Mouse (Mus musculus): ENCODE data around the gene Tbc1d1.
"Not testable (repeated sequence)": the region's sequence is repeated elsewhere in the genome, so short reads cannot be mapped to it uniquely, and the experiment has no call there.

The Tbc1d1 gene

GRCm38 (mm10) chr5:64351968-64352367, 195.9 kb downstream of the Tbc1d1 start:
- DNase-seq (ENCODE audit: low read depth, low spot score): peak; percentile 59

DNA sequence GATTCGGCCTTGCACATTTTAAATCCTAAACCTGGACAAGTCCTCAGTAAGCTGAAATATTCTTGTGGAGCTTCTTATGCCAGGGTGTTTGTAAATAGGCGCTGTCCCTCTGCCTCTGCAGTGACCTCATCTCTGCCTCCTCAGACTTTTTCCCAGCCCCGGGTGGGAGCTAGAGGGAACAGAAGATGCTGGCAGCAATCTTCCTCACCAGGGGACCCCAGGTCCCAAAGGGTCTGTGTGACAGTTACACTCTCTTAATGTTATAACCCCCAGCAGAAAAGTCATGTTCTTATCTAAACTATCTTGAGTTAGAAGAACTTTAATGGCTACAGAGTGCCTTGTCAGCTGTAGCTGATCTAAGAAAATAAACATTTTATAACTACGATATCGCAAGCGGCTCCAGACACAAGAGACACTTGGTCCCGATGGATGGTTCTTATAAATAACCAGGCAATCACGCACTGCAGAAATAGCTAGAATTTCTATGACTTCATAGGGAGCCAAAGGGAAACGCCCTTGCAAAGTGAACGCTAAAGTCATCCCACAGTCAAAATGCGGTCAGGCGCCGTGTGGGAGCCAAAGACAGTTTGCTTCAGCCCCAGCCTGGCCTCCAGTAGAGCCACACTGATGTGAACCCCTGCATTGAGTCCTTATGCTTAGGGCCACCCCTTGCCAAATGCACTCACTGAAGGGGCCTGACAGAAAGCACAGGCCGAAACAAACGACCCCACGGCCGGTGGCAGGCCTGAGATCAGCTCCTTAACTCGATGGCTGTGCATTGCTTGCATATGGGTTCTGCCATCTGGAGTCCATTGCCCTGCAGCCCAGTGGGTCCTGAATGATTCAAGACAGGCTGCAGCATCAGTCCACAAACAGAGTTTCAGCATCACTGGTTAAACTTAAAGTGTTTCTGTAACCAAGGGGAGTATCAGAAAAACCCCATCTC, 202.8 kb downstream of the Tbc1d1 start:
- no peak for DNase-seq (ENCODE audit: low read depth, low spot score)

DNA sequence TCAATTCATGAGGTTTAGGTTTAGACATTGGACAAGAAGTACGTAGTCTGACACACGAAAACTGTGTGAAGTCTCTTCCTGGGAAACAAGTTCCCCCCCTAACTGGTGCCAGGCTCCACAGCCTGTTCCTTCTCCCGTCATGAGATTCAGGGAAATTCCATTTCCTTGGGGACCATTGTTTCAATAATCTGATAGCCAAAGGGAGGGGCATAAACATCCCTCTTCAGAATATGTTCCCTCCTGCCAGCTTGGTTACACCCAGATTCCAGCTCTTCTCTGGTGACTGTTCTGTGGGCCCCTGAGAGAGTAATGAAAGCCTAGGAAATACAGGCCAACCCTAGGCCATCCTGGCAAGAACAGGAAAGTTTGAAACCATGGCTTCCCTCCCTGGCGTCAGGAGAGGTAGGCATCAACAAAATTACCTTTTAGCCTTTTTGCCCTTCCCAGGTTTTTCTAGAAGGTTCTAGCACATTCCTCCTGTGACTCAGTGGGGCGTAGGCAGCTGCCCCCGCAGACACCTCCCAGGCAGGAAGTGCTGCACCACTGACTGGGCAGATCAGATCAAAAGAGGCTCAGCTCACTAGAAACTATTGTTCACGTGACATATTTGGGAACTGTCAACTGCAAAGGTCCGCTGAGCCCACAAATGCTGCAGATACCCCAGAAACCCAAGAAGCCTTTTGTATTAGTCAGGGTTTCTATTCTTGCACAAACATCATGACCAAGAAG, 204.2 kb downstream of the Tbc1d1 start:
- peak; percentile 75 for DNase-seq (ENCODE audit: low read depth, low spot score)

- not testable (repeated sequence) for DNase-seq (ENCODE audit: low read depth, low spot score)
Observed at GRCm38 (mm10) chr5:64360876-64361268, 204.8 kb downstream of the Tbc1d1 start.

- no peak for DNase-seq (ENCODE audit: low read depth, low spot score)
Observed at GRCm38 (mm10) chr5:64363859-64364406, 207.8 kb downstream of the Tbc1d1 start.

DNA sequence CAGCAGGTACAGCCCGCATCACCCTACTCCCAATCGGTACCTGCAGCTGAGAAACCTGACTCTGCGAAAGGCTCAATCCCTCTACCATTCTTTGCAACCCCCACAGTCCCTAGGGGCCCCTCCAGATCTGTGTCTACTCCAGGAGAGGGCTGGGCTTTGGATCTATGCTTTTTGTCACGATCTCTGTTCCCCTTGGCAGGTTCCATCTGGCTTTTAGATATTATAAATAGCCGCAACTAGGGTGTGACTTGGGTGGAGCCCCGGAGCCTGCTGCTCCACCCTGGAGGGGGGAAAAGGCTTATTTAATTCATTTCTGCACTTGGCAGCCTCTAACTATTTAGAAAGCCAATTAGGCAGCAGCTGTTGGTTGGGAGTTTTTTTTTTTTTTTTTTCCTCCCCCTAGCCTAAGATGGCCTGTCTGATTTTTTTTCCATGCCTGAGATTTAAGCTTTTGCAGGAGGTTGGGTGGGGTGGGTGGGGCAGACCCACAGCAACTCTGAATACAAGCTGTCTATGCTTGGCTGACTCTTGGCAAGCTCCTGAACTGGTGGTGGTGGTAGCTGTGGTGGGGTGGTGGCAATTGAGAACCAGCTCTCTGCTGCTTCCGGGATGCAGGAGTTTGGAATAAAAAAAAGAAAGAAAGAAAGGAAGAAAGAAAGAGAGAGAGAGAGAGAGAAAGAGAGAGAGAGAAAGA, 208.5 kb downstream of the Tbc1d1 start:
- DNase-seq (ENCODE audit: low read depth, low spot score): peak; percentile 73

DNA sequence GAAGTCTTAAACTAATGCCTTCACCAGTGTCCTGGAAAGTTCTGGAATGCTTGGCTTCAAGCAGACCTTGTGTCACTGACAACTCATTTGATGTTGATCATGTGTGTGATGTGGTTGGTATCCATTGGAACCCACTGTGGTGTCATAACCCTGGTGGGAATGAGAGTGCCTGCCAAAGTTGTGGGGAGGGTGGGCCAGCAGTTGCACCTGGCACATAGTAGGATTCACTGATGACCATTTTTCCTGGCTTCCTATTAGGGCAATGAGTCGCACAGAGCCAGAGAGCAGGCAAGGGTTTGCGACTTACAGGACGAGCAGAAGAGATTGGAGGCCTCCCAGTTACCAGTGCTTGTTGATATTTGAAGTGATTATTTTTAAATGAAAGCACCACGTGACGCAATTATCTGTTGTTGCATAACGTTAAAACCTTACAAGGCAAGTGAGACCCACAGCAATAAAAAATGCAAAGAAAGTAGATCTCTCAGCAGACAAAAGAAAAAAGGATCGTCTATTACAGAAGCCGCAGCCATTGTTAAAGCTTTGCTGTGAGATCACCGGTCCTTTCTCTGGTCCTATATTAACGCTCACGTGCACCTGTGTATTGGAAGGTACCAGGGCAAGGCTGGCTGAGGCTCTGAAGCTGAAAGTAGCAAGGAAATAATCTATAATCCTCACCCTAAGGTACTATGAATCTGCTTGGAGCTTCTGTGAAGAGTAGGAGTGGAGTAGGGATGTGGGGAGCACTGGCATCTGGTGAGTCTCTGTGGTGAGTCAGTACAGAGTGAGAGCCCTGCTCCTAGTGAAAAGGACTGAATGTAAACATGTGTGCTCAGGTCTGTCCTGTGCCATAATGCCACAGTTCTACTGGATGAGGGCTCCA, 209.3 kb downstream of the Tbc1d1 start:
- DNase-seq (ENCODE audit: low read depth, low spot score): no peak

DNA sequence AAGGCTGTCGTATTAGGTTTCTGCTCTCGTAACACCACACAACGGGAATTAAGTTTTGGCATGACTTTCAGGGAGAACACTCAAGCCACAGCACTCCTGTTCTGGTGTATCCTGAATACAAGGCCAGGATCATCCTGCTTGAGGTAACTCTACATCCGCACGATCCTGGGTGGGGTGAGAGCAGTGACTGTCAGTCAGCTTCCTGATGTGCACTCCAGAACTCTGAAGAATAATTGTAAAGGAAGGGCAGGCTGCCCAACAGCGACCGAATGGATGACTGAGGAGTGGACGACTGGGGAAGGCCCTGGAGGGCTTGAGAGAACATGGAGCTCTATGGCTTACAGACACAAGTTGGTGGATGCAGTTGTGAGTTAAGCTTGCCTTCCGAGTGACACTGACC, 210.0 kb downstream of the Tbc1d1 start:
- no peak for DNase-seq (ENCODE audit: low read depth, low spot score)

- no peak for DNase-seq (ENCODE audit: low read depth, low spot score)
Observed at GRCm38 (mm10) chr5:64367426-64367825, 211.3 kb downstream of the Tbc1d1 start.

DNA sequence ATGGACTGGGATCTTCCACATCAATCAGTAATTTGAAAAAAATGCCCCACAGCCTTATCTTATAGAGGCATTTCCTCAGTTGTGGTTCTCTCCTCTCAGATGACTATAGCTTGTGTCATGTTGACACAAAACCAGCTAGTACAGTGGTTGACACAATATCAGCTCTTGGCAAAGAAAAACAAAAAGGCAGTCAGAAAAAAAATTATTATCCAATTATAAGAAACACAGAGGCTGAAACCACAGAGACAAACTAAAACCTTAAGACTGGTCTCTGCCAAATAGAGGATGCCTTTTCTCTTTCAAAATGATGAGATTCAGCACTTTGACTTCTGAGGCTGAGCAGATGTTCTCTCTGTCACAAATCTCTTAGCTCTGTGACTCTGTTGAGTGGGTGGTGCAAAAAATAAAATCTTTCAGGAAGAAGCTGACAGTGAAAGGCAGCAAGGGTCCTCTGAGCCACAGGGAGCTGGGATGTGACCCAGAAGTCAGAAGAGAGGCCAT, 215.3 kb downstream of the Tbc1d1 start:
- DNase-seq (ENCODE audit: low read depth, low spot score): no peak

- DNase-seq (ENCODE audit: low read depth, low spot score): no peak
Observed at GRCm38 (mm10) chr5:64372292-64372961, 216.3 kb downstream of the Tbc1d1 start.

GRCm38 (mm10) chr5:64373695-64374094, 217.6 kb downstream of the Tbc1d1 start:
- no peak for DNase-seq (ENCODE audit: low read depth, low spot score)

DNA sequence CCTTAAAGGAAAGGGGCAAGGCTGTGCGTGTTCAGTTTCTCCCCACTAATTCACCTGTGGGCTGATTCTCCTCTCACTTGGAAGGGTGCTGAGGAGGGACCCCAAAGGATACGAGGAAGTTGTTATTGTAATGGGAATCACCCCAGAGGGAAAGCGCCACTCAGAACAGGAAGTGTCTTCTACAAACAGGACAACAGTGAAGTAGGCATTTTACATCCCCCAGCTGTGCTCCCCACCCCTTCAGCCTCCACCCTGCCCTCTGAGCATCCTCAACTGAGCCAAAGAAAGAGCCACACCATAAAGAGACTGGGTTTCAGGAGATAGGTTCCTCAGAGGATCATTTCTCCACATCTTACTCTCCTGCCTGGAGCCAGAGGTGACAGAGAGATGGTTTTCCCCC, 219.7 kb downstream of the Tbc1d1 start:
- DNase-seq (ENCODE audit: low read depth, low spot score): no peak

DNA sequence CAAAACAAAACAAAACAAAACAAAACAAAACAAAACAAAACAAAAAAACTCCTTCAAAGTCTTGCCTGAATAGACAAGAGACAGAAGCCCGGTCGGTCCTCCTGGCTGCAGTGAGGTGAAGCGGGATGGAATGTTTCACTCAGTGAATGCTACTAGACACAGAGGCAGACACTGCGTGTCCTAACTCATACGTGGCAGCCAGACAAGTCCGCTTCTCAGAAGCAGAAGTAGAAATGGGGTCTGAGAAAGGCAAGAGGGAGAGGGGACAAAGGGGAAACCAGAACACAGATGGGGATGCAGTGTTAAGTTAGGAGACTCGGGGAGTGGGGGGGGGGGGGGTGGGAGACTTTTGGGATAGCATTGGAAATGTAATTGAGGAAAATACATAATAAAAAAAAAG, 220.4 kb downstream of the Tbc1d1 start:
- DNase-seq (ENCODE audit: low read depth, low spot score): no peak

DNA sequence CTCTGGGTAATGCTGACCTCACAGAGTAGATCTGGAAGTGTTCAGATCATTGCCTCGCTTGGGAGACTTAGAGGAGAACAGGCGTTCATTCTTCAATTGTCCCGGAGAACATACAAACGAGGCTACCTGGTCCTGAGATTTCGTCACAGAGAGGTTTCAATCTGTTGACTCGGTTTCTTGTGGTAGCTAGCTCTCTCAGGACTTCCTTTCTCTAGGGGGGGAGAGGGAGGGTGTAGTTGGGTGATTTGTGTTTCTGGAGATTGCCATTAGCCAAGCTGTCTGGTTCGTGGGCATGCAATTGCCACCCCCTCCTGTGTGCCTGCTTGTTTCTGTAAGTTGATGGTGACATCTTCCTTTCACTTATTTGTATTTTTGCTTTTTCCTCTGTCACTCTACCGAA, 221.6 kb downstream of the Tbc1d1 start:
- DNase-seq (ENCODE audit: low read depth, low spot score): no peak

DNA sequence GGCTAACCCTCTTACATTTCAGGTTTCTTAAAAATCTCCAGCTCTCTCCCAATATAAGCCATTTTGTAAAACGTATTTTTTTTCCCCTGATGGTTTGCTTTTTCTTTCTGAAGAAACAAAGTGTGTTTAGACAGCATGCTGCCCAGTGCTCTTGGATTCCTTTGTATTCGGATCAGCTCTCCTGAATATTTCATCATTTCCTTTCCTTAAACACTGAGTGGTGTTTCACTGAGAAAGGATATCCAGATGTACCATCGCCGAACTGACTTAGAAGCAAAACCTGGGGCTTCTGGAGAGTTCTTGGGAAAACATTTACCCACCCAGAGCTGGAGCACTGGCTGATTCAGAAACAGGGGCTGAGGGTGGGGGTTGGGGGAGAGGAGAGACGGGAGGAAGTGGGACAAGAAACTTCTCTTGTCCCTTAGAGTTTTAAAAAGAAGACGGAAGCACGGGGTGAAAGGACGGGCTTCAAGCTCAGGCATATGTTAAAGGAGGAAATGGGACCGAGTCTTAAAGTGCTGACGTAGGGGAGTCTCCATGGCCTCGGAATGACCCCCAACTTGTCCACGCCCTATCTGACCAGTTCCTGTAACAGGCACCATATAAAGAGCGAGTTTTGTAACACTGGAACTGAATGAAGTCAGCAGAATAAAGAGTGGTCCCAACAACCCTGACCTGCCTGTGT, 222.6 kb downstream of the Tbc1d1 start:
- DNase-seq (ENCODE audit: low read depth, low spot score): peak; percentile 80

GRCm38 (mm10) chr5:64379829-64380228, 223.7 kb downstream of the Tbc1d1 start:
- DNase-seq (ENCODE audit: low read depth, low spot score): no peak

DNA sequence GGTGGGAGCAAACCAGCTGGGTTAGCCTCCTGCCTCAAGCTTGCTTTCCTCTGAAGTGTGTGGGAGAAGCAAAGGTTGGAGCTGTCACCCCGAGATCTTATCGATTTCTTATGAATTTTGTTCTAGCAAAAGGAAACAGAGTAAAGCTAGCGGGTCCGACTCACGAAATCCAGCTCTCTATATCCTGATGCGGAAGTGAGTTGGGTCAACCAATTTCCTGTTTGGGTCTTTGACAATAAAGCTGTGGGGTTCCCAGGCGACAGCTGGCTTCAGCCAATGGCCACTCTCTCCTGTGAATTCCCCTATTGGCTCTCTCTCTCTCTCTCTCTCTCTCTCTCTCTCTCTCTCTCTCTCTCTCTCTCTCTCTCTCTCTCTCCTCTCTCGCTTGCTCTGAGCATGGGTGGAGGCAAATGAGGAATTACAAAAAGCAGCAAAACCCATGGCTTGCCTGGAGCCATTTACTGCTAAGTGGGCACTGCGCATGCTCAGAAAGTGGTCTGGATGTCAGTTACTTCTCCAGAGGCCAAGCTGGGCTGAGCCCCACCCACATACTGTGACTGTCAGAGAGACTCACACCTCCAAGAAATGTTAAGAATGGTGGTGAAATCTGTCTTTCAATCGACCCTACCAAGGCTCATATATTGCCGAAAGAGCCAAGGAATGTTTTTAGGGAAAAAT, 224.7 kb downstream of the Tbc1d1 start:
- peak; percentile 80 for DNase-seq (ENCODE audit: low read depth, low spot score)

- no peak for DNase-seq (ENCODE audit: low read depth, low spot score)
Observed at GRCm38 (mm10) chr5:64381538-64381937, 225.4 kb downstream of the Tbc1d1 start.
